Mouse (Mus musculus) CH12F3 (cell line): ENCODE results near the gene Ncoa3.

Experiments used
- in situ Hi-C: fragments of 300-500 bp; cut with MboI; formaldehyde crosslinking; loops from 2 replicates; pipeline ENCODE4 v1.14.3; 2020; ENCODE audit warnings: low sequenced_read_pairs

Ncoa3 gene

GRCm38 (mm10) chr2:166001362-166001761, 8.9 kb downstream of the Ncoa3 start:
- in situ Hi-C loops = no loop called here

- in situ Hi-C loops = no loop called here
Measured at GRCm38 (mm10) chr2:166001768-166002167, 9.3 kb downstream of the Ncoa3 start.

GRCm38 (mm10) chr2:166002429-166002828, 10.0 kb downstream of the Ncoa3 start:
- in situ Hi-C loops = no loop called here

- in situ Hi-C loops = no loop called here
Measured at GRCm38 (mm10) chr2:166003004-166003403, 10.6 kb downstream of the Ncoa3 start.

GRCm38 (mm10) chr2:166007046-166007445, 14.6 kb downstream of the Ncoa3 start:
- in situ Hi-C loops = no loop called here

- in situ Hi-C loops = no loop called here
Measured at GRCm38 (mm10) chr2:166008558-166009392, 16.3 kb downstream of the Ncoa3 start.

GRCm38 (mm10) chr2:166009393-166009947, 17.0 kb downstream of the Ncoa3 start:
- in situ Hi-C loops = no loop called here

- in situ Hi-C loops = no loop called here
Measured at GRCm38 (mm10) chr2:166010321-166010720, 17.9 kb downstream of the Ncoa3 start.

- in situ Hi-C loops = no loop called here
Measured at GRCm38 (mm10) chr2:166011422-166011821, 19.0 kb downstream of the Ncoa3 start.

- in situ Hi-C loops = no loop called here
Measured at GRCm38 (mm10) chr2:166012145-166012544, 19.7 kb downstream of the Ncoa3 start.

GRCm38 (mm10) chr2:166018769-166019168, 26.3 kb downstream of the Ncoa3 start:
- in situ Hi-C loops = no loop called here

GRCm38 (mm10) chr2:166020026-166020425, 27.6 kb downstream of the Ncoa3 start:
- in situ Hi-C loops = no loop called here

- in situ Hi-C loops = no loop called here
Measured at GRCm38 (mm10) chr2:166021073-166021610, 28.7 kb downstream of the Ncoa3 start.

GRCm38 (mm10) chr2:166021642-166022041, 29.2 kb downstream of the Ncoa3 start:
- in situ Hi-C loops = no loop called here

GRCm38 (mm10) chr2:166022327-166022726, 29.9 kb downstream of the Ncoa3 start:
- in situ Hi-C loops = no loop called here

- in situ Hi-C loops = no loop called here
Measured at GRCm38 (mm10) chr2:166024079-166024478, 31.6 kb downstream of the Ncoa3 start.

- in situ Hi-C loops = no loop called here
Measured at GRCm38 (mm10) chr2:166024621-166025020, 32.2 kb downstream of the Ncoa3 start.

- in situ Hi-C loops = no loop called here
Measured at GRCm38 (mm10) chr2:166025943-166026342, 33.5 kb downstream of the Ncoa3 start.

GRCm38 (mm10) chr2:166027834-166028233, 35.4 kb downstream of the Ncoa3 start:
- in situ Hi-C loops = no loop called here

GRCm38 (mm10) chr2:166029232-166029631, 36.8 kb downstream of the Ncoa3 start:
- in situ Hi-C loops = no loop called here

GRCm38 (mm10) chr2:166030256-166030995, 38.0 kb downstream of the Ncoa3 start:
- in situ Hi-C loops = loop anchor here (10.0 kb wide), 1 partner anchor 116 kb away; no protein-coding TSS in a partner anchor
